Mouse (Mus musculus) CH12F3 (cell line): ENCODE measurements around the gene Zyg11b.

Experiments used
- in situ Hi-C: fragments of 300-500 bp; cut with MboI; formaldehyde crosslinking; loops from 2 replicates; pipeline ENCODE4 v1.14.3; 2020; ENCODE audit warnings: low sequenced_read_pairs

The Zyg11b gene

DNA sequence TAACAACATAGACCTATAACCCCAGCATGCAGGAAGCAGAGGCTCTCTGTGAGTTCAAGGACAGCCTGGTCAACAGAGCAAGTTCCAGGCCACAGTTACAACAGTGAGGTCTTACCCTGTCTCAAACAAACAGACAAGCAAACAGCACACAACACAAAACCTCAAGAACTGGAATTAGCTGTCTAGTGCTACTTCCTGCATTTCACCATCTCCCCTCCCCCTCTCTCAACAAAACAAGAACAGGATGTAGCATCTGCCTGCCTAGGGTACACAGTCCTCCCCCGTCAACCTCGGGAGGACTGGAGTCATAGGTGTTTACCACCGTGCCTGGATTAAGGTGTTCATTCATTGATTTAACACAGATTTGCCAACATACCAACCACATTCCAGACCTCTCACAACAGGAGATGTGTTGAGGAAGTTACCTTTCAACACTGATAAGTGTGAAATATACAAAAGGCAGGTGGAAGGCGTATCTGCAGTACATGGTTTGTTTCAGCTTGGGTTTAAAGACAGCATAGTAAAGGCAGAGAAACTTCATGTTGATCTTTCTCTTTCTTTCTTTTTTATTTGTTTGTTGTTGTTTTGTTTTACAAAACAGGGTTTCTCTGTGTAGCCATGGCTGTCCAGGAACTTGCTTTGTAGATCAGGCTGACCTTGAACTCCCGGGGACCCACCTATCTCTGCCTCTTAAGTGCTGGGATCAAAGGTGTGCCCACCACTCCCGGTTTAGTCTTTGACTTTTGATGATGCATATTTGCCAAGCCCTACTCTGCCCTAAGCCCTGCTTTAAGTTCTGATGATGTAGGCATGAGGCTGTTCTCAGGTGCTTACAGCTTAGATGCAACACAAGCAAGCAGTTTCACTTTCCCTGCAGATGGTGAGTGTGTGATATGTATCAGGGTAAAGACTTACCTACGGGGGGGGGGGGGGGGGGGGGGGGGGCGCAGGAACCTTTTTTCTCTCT, 18.0 kb upstream of the Zyg11b start:
- in situ Hi-C loops, result no loop called here

DNA sequence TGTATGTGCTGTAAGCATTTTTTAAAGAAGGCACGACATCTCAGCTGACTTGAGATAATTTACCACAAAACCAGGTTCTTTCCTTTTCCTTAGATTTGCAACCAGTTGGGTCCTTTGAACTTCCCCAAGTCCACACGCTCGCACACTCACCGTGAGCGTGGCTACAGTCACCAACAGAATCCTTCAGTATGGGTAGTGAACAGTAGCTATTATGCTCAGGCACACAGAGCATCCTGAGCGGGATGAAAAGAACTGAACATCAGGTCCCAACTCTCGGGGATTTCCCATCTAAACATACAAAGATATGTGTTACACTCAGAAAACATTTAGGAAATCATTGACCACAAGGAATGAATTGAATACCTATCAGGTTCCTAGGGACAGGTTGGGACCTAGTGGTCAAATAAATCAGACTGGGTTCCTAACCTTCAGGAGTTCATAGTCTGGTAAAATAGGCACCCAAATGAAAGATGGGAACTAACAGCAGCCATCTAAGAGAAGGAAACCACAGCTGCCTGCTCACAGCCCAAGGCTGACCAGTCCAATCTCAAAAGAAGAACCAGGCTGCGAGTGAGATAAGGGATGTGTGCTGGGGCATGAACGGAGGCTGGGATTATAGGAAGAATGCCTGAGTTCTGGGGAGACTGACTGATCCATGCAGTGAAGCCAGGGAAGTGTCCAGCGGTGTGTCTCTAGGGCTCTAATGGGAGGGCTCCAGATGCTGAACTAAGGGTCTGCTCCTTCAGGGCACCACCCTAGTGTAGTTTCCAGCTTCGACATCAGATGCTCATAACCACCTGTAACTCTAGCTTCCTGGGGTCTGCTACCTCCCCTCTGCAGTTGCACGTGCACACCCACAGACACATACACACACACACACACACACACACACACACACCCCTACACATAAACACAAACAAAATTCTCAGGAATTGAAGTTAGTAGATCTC, 17.0 kb upstream of the Zyg11b start:
- in situ Hi-C loops, result no loop called here

GRCm38 (mm10) chr4:108314041-108314440, 13.1 kb upstream of the Zyg11b start:
- in situ Hi-C loops, result no loop called here

- in situ Hi-C loops, result no loop called here
Measured at GRCm38 (mm10) chr4:108310706-108311105, 9.8 kb upstream of the Zyg11b start.

DNA sequence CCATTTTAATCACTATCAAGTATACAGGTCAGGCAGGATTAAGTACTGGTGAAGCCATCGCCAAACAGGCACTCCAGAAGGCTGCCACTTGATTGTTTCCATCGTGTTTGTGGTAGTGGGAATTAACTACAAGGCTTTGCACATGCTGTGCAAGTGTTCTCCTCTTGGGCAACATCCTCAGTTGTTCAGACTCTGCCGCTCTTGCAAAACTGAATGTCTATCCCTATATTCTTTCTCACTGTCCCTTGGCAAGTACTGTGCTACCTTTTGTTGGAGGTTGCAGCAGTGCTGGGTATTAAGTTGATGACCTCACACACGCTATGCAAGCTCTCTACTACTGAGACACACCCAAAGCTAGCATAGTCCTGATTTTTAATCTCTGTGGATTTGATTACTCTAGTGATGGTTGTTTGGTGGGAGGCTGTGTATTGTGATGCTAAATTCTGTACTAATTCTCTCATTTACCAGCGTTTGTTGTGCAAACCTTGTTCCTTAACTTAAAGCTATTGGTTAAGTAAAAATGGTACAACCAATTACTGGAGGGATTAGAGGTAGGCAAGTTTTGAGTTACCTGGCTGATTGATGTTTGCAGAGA, 1.5 kb upstream of the Zyg11b start:
- in situ Hi-C loops, result no loop called here

GRCm38 (mm10) chr4:108300266-108300665, 630 bp downstream of the Zyg11b start:
- in situ Hi-C loops, result no loop called here

GRCm38 (mm10) chr4:108276973-108277372, 23.9 kb downstream of the Zyg11b start:
- in situ Hi-C loops, result no loop called here

- in situ Hi-C loops, result no loop called here
Measured at GRCm38 (mm10) chr4:108272286-108272685, 28.6 kb downstream of the Zyg11b start.

DNA sequence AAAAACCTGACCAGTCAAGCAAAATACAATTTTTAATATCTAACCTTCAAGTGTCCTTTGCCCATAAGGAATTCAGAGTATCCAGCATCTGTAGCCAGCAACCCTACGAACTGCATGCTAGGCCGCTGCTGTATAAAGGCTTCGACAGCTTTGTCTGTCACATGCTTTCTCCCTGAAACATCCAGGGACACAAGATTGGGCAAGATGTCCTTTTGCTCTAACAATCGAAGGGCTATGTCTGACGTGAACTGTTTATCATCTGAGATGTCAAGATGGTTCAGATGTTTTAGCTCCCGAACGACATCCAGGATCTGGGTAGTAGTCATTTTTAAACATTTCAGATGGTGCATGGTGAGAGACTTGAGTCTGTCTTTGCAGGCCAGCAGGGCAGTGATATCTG, 35.1 kb downstream of the Zyg11b start:
- in situ Hi-C loops, result no loop called here

DNA sequence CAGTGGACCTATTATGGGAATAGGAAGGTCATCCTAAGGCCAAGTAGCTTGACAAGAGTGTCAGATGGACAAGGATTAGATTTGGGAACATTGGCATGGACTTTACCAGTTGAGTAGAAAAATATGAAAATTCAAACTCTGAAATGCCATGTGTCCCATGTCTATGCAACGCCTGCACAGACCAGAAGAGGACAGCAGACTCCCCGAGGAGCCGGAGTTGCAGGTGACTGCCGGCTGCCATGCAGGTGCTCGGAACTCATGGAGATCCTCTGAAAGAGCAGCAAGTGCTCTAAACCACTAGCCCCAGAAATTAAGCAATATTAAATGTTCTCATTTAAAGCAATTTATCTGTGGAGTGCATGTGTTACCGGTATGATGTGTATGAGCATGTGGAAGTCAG, 47.6 kb downstream of the Zyg11b start:
- in situ Hi-C loops, result no loop called here

DNA sequence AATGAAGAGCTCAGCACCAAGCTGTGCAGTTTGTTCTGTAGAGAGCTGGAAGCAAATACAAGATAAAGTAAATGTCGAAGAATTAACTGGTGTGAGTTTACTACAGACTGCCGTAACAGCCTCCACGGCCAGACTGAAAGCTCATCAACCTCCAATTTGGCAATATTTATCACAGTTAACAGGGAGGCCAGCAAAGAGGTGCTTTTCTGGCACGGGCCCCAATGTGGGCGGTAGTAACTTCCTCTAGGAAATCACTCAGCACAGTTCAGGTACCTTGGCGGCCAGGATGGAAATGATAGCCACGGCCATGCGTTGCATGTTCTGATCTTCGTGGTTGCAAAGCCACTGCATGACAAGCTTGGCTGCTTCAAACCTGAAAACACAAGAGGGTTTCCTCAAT, 50.4 kb downstream of the Zyg11b start:
- in situ Hi-C loops, result no loop called here

DNA sequence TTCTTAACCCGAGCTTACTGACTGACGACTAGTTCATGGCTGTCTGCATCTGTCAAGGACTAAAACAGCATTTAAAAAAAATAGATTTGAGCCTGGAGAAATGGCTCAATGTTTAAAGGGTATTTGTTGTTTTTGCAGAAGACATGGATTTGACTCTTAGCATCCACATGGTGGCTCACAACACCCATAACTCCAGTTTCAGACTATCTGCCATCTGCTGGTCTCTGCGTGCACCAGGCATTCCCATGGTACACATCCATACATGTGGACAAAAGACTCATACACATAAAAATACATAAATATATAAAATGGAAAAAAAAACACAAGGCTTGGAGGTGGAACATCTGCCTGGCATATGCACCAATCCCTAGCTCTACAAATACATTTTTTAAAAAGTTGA, 51.6 kb downstream of the Zyg11b start:
- in situ Hi-C loops, result no loop called here

DNA sequence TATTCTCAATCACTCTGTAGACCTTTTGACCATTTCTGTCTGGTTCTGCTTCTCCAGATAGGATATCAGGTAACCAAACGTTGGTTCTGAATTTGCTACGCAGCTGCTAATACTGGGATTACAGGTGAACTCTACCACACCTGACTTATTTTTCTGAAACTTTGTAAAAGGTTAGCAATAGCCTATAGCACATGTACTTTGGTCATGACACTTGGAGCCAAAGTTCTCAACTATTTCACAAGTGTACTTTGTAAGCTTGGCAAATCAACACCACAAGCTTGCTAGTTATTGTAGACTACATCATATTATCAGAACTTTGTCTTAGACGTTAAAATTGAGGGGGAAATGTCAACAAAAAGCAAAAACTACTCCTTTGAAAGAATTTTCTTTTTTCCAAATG, 67.2 kb downstream of the Zyg11b start:
- in situ Hi-C loops, result no loop called here

DNA sequence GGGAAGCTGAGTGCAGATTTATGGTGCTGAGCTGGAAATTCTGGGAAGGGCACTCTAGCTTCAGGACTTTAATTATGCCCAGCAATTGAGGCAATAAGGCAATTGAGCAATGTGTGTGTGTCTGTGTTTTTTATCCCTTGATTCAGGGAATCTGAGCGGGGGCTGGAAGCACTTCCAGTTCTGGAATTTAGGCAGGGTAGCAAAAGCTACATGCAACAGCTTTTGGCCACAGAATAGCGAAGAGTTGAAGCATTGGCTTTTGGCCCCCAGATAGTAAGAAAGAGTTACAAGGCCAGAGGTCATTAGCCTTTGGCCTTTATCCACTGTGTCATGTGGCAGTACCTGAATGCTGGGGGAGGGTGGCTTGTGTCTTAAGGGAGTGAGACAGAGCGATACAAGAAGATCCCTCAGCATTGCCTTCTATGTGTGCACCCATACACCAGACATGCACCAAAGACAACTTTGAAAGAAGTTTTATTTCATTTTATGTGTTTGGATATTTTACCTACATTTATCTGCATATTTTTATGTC, 75.5 kb downstream of the Zyg11b start:
- in situ Hi-C loops, result no loop called here

DNA sequence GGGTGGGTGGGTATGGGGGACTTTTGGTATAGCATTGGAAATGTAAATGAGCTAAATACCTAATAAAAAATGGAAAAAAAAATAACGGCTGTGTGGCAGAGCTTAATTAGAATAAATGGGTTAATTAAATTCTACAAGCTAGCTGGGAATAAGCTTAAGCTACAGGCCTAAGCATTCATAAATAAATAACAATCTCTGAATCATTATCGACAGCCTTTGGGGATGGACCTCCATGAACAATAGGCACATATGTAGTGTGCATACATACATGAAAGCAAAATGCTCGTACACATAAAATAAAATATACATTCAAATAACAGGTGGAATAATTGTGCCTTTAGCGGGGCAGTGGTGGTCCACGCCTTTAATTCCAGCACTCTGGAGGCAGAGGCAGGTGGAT, 78.4 kb downstream of the Zyg11b start:
- in situ Hi-C loops, result no loop called here

- in situ Hi-C loops, result no loop called here
Measured at GRCm38 (mm10) chr4:108219019-108219418, 81.9 kb downstream of the Zyg11b start.

GRCm38 (mm10) chr4:108217332-108218179, 83.3 kb downstream of the Zyg11b start, which contains the start of gene Zyg11a:
Gene Zyg11a, minus strand, starts transcription at chr4:108218048.
- in situ Hi-C loops, result no loop called here

DNA sequence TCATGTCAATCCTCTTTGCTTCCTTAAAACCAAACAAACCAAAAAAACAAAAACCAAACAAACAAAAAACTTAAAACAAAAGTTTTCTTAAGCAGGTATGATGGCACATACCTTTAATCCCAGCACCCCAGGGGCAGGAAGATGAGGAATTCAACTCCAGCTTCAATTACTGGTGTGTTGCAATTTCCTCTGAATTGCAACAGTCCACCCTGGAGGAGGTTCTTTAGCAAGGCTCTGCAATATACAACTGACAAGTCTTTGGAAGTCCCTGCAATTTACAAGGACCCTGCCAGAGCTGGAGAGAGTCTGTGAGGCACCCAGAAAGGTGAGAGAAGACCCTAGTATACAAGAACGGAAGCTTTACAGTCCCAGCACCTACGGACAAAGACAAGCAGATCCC, 87.9 kb downstream of the Zyg11b start:
- in situ Hi-C loops, result no loop called here

GRCm38 (mm10) chr4:108204629-108205028, 96.3 kb downstream of the Zyg11b start:
- in situ Hi-C loops, result no loop called here

GRCm38 (mm10) chr4:108199236-108199635, 101.7 kb downstream of the Zyg11b start:
- in situ Hi-C loops, result no loop called here
